Mouse (Mus musculus) embryo, embryonic 11.5 days (tissue): ENCODE data around the gene Cdk19.
"Not testable (repeated sequence)": the region's sequence is repeated elsewhere in the genome, so short reads cannot be mapped to it uniquely, and the experiment has no call there.

Experiments used
- DNase-seq: peaks from one replicate; pipeline ENCODE4 v3.0.0-alpha.2; 2012; ENCODE audit warnings: low read depth, low spot score

Cdk19 gene

DNA sequence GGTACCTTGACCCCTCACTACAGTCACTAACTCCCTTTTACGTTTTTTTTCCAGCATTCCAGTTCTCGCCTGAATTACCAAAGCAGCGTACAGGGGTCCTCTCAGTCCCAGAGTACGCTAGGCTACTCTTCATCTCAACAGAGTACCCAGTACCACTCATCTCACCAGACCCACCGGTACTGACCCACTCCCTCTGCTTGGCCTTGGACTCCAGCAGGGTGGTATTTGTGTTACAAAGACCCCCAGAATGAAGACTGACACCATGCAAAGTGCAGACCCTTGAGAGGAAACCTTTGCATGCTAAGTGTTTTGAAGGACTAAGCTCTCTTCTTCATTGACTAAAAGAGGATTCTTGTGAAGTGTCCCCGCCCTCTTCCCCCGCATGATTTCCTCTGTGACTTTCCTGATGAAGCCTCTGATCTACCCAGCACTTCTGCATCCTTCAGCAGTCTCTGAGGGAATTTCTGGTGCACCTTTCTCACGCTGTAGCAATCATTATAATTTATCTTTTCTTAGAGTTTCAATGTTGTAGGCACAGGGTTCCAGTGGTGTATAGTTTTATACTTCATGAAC, 140.3 kb downstream of the Cdk19 start:
- no peak for DNase-seq

GRCm38 (mm10) chr10:40481534-40481933, 142.2 kb downstream of the Cdk19 start:
- no peak for DNase-seq

DNA sequence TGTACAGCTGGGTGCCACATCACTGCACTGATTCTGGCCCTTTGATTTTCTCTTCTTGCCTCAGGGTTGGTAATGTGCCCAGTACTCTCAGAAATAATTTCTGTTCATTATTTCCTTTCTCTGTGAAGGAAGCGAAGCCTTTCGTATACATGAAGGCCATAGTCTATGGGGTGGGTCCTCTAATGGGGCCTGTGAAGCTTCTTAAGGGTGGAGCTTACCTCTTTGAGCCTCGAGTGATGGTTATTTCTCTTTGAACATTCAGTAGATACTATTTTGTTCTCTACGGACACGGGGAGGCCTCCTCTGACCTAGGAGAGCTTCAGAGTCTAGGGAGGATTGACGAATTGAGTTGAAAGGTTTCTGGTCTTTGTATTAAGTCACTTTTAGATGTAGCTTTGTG, 142.9 kb downstream of the Cdk19 start:
- no peak for DNase-seq

GRCm38 (mm10) chr10:40489086-40489796, 149.9 kb downstream of the Cdk19 start:
- no peak for DNase-seq

- DNase-seq, result no peak
These were observed 151.8 kb downstream of the Cdk19 start for GRCm38 (mm10) chr10:40491131-40491530.

- DNase-seq, result no peak
These were observed 152.4 kb downstream of the Cdk19 start for GRCm38 (mm10) chr10:40491748-40492147.

DNA sequence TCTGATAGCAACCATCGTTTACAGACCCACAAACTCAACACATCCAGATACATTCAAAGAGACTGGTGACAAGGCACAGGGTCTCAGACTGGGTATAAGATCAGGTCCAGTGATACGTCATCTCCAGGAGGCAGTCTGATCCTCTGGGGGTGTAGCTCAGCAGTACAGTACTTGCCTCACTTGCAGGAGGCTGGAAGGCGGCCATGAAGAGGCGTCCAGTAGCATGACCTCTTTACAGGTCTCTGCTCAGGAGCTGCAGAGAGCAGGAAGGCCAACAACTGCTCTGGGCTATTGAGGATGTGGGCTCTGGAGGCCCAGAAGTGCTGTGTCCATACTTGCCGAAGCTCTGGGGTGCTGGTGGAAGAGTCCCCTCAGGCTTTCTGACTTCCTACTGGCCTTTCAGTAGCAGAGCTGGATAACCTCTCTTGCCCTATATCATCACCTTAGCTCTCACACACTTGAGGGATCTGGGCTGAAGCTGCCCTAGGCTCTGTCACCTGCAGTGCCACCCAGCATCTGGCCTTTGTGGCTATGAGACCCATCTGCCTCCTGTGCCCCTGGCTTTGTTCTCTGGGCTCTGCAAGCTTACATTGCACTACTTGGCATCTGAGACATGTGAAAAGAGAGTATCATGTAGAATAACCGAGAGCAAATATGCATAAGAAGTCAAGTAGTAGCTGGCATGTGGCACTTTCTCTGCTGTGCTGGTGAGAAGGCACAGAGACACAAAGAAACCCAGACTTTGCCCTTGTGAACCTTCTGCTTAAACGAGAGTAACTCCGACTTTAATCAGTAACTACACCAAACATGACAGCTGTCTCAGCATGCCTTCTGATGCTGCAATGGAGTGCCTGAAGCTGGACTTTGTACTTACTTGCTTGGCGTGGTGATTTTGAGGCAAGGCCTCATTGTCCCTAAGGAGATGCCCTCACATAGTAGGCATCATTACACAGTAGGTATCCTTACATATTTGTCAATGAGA, 155.1 kb downstream of the Cdk19 start:
- no peak for DNase-seq

DNA sequence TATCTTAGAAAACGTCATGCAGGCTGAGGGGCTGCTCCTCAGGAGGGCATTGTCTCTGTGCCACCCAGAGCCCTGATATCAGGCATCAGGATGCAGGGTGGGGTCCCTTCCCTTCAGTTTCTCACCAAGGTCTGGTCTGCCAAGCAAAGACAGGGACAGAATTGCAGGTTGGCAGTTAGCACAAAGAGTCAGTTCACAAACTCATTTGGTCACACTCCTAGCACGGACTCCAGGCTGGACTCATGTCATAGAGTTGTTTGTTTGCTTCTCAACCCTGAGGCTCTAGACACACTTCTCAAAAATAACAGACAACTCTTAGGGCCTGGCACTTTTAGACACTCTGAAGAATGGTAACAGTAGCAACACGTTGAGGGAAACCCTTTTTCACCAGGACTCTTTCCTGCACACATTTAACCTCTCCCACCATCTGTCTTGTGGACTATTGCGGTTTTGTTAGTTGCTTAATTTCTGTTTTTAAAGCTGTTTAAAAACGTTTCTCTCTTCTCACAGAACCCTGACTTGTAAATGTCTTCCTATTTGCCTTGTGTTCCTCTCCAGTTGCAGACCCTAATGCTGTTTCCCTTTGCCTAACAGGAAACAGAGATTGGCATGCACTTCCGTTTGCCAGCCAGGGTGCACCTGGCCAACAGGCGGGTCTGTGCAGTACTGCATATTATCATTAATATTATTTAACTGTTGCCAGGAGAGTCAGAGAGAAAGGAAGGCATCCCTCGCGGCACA, 158.1 kb downstream of the Cdk19 start:
- DNase-seq, result no peak

DNA sequence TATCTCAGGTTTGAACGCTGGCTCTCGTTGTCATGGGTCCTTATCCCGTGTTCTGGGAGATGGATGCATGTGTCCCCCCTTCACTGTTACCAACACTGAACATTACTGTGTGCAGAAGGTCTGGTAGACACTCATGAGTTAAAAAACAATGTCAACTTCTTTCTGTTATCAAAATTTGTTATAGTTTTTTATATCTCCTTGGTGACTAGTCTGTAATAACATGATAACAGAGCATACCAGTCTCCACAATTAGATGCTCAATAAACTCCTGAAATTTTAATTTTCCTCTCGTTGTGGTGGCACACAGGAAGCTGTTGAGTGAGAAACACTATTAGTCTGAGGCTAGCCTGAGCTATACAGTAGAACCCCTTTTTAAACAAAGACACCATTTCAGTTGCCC, 159.1 kb downstream of the Cdk19 start:
- DNase-seq, result no peak

DNA sequence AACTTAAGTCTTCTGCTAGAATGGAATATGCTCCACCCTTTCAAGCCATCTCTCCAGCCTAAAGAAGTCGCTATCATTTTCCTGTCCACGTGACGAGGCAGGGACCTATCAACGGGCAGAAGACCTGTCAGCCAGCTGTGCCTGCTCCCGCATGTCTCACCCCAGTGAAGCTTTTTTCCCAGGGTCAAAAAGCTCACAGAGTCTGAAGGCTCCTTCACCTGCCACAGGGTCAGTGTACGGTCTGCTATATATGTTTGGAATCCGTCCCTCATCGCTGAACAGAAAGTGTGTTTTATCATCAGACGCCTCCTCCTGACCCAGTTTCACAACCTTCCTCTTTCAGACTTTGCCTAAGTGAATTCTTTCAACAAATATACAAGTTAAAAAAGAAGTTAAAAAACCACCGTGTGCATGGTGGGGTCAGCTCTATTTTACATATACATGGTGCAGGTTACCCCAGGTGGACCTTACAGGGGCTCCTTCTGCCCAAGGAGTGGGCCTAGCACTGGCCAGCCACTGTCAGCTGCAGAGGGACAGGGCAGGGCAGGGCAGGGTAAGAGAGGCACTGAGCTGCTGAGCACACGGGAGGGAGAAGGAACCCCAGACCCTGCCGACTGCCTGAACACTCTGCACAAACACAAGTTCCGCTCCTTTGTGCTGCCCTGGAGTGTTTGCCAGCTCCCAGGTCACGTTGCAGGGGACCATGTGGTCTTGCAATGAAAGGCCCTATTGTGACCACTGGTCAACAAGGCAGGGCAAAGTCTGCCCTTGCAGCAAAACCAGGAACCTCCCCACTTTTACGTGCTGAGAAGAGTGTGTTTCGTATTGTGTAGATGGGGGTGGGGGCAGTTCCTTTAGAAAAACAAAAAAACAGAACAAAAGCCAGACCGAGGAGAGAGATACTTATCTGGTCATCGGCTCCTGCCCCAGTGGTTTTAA, 160.2 kb downstream of the Cdk19 start:
- no peak for DNase-seq

GRCm38 (mm10) chr10:40500723-40501245, 161.4 kb downstream of the Cdk19 start:
- DNase-seq, result no peak

DNA sequence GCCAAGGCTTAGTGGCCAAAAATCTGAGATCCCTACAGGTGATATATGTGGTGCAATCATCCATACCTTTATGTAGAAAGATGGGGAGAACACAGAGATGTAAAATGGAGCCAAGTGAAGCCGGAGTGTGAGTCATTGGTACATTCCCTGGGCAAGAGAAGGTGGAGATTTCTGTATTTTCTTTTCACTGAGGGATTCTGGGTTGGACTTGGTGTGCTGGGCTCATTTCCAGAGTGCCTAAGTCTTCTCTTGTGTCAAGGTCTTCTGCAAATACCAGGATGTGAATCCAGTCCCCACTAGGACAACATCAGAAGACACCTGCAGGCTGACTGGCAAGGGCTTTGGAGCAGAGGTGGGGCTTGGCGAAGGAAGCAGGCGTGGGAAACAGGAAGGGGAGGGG, 163.4 kb downstream of the Cdk19 start:
- no peak for DNase-seq

DNA sequence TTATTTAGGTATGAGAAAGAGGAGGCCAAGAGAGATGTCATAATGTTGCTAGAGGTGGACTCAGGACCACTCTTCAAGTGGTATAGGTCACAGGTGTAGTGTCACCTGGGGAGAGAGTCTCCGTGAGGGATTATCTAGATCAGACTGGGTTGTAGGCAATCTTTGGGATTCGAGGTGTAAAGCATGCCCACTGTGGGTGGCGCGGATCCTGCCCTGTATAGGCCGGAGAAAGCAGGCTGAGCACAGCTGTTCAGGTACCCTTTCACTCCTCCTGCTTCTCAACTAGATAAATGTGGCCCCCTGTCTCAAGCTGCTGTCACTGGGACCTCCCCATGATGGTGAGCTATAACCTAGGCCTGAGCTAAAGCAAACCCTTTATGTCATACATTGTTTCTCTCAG, 171.0 kb downstream of the Cdk19 start:
- DNase-seq, result no peak

- no peak for DNase-seq
These were observed 171.9 kb downstream of the Cdk19 start for GRCm38 (mm10) chr10:40511221-40511677.

DNA sequence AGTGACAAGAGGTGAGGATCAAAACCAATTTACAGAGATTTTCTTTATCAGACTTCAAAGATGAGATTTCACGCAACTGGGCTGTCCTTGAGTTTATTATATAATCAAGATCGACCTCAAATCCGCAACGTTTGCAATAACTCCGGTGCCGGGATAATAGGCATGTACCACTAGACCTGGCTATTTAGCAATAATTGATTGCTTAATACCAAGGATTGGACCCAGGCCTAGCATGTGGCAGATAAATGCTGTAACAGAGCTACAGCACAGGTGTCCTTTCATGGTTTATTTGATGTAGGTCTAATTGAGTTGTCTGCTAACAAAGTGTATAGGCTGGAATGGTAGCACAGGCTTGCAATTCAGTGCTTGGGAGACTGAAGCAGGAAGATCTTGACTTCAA, 172.8 kb downstream of the Cdk19 start:
- no peak for DNase-seq

GRCm38 (mm10) chr10:40512996-40513395, 173.6 kb downstream of the Cdk19 start:
- DNase-seq, result not testable (repeated sequence)

DNA sequence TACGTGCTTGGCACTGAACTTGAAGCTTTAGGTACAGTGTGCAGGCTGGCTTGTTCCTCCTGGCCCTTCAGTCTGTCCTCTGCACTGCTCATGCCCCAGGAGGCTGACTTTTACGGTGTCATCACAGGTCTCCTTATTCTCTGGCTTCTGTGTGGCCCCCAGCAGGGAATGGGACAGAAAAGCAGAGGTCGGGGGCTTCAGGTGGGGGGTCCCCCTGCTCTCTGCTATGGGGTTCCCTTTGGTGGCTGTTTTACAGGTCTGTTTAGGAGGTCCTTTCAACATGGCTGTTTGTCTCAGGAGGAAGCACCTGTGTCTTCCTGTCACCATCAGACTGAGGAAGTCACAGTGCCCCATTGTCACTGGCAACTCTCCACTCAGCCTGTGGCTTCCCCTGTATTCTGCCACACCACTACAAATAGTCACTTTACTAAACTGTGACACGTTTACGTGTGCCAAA, 175.9 kb downstream of the Cdk19 start:
- DNase-seq, result no peak

DNA sequence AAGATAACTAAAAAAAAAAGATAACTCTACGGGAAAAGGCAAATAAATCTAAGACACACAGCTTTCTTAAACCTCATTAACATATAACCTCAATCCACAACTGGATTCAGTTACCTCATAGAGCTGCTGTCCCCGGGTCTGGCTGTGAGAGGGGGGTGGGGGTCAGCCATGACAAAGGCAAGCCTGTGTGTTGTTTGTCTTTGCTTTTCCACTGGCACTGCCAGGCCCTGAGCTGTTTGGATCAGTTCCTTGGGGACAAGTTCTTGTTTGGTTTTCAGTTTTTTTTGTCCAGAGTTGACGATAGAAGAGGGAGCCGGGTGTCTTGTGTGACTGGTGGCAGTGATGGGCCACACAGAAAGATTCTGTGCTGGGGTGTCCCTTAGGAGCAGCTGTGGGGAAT, 177.1 kb downstream of the Cdk19 start:
- no peak for DNase-seq

DNA sequence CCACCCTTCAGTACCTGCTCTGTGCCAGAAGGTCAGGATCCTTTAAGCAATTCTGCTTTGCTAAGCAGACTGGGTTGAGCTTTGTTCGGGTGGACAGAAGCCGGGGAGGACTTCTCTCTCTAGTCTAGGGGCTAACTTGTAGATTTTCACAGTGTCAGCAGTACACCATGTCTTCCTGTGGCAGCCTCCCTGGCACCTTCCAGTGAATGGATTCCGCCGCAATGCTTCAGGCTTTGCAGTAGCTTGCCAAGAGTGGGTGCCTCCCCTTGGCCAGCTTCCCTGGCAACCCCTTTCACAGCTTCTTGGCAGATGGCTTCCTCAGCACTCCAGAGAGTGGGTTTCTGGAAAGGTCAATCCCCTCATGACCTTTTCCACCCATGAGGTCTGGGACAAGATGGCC, 180.2 kb downstream of the Cdk19 start:
- no peak for DNase-seq

- peak; percentile 20 for DNase-seq
These were observed 182.2 kb downstream of the Cdk19 start for GRCm38 (mm10) chr10:40521579-40521978.
